Mouse (Mus musculus) MEL (cell line): Measurements from ENCODE around the gene Itpr1. TPM values are rescaled to one million over a fixed set of nuclear protein-coding genes. Genes with fewer than 3 reads are reported as not detected.

ENCODE experiments used
- DNase-seq: peaks from one replicate; pipeline ENCODE4 v3.0.0; 2011; ENCODE audit warnings: low read depth, low spot score
- H3K27ac ChIP-seq: 2 replicates; pipeline ENCODE4 v1.5.1; 2012; ENCODE audit warnings: low read depth, mild to moderate bottlenecking, control low read depth, low read length, moderate library complexity; ENCODE audit not compliant: control insufficient read depth
- H3K27me3 ChIP-seq, 2 experiments: fragments of 150-350 bp in 1 of 2; sonication (generic) in 1 of 2; 2 replicates each; pipeline ENCODE4 v1.6.1; 2012; ENCODE audit warnings: low read length in 2 of 2, mild to moderate bottlenecking in 2 of 2, improper control_type of control experiment in 1 of 2, moderate library complexity in 1 of 2; ENCODE audit not compliant: insufficient read depth in 2 of 2, control insufficient read depth in 1 of 2
- H3K36me3 ChIP-seq, 2 experiments: 2 replicates each; pipeline ENCODE4 v1.6.1; 2012 to 2014; ENCODE audit warnings: low read length in 2 of 2, improper control_type of control experiment in 1 of 2, inconsistent platforms in 1 of 2, mild to moderate bottlenecking in 1 of 2; ENCODE audit not compliant: insufficient read depth in 2 of 2, control insufficient read depth in 1 of 2
- H3K4me1 ChIP-seq, 2 experiments: fragments of 150-350 bp in 1 of 2; sonication (generic) in 1 of 2; 2 replicates each; pipeline ENCODE4 v1.6.1; 2012; ENCODE audit warnings: low read length in 2 of 2, improper control_type of control experiment in 1 of 2, mild to moderate bottlenecking in 1 of 2; ENCODE audit not compliant: insufficient read depth in 2 of 2, control insufficient read depth in 1 of 2
- H3K4me3 ChIP-seq, 2 experiments: fragments of 150-350 bp in 1 of 2; sonication (generic) in 1 of 2; 2 replicates each; pipeline ENCODE4 v1.5.1; 2012; ENCODE audit warnings: low read depth in 2 of 2, low read length in 2 of 2, mild to moderate bottlenecking in 2 of 2, moderate library complexity in 2 of 2, control low read depth in 1 of 2, improper control_type of control experiment in 1 of 2; ENCODE audit not compliant: control insufficient read depth in 1 of 2, insufficient read depth in 1 of 2
- H3K79me2 ChIP-seq: 2 replicates; pipeline ENCODE4 v1.6.1; 2012; ENCODE audit warnings: mild to moderate bottlenecking, low read length, moderate library complexity; ENCODE audit not compliant: control insufficient read depth, poor library complexity, insufficient read depth
- H3K9ac ChIP-seq: 2 replicates; pipeline ENCODE4 v1.6.1; 2012; ENCODE audit warnings: low read depth, mild to moderate bottlenecking, control low read depth, low read length, moderate library complexity; ENCODE audit not compliant: control insufficient read depth, poor library complexity, severe bottlenecking
- H3K9me3 ChIP-seq: fragments of 150-350 bp; sonication (generic); replicated peaks from 2 replicates; pipeline ENCODE4 v1.6.1; 2012; ENCODE audit warnings: mild to moderate bottlenecking, low read length, improper control_type of control experiment, moderate library complexity; ENCODE audit not compliant: insufficient read depth
- CHD1 ChIP-seq: IDR thresholded peaks from 2 replicates; pipeline ENCODE4 v1.6.1; 2012; ENCODE audit warnings: low read depth, mild to moderate bottlenecking, inconsistent platforms, low read length, improper control_type of control experiment
- EP300 ChIP-seq, 2 experiments: IDR thresholded peaks; 2 replicates each; pipeline ENCODE4 v1.6.1; 2011; ENCODE audit warnings: improper control_type of control experiment in 2 of 2, low read length in 2 of 2, low read depth in 1 of 2, mild to moderate bottlenecking in 1 of 2
- ETS1 ChIP-seq: IDR thresholded peaks from 2 replicates; pipeline ENCODE4 v1.6.1; 2012; ENCODE audit warnings: low read depth, mild to moderate bottlenecking, inconsistent platforms, low read length, improper control_type of control experiment, moderate library complexity
- GABPA ChIP-seq: IDR thresholded peaks from 2 replicates; pipeline ENCODE4 v1.6.1; 2012; ENCODE audit warnings: low read depth, mild to moderate bottlenecking, inconsistent platforms, low read length, improper control_type of control experiment, moderate library complexity
- JUND ChIP-seq: IDR thresholded peaks from 2 replicates; pipeline ENCODE4 v1.6.1; 2011; ENCODE audit warnings: low read depth, mild to moderate bottlenecking, improper control_type of control experiment, low read length
- KAT2A ChIP-seq: conservative IDR thresholded peaks from 2 replicates; pipeline ENCODE4 v1.6.1; 2012; ENCODE audit warnings: low read depth, low read length, improper control_type of control experiment, inconsistent platforms
- MAFK ChIP-seq: IDR thresholded peaks from 2 replicates; pipeline ENCODE4 v1.6.1; 2011; ENCODE audit warnings: low read depth, mild to moderate bottlenecking, low read length, improper control_type of control experiment, borderline replicate concordance
- MAX ChIP-seq: IDR thresholded peaks from 2 replicates; pipeline ENCODE4 v1.6.1; 2011; ENCODE audit warnings: low read length, improper control_type of control experiment
- MAZ ChIP-seq: IDR thresholded peaks from 2 replicates; pipeline ENCODE4 v1.6.1; 2012; ENCODE audit warnings: low read depth, mild to moderate bottlenecking, inconsistent platforms, low read length, improper control_type of control experiment
- MEF2A ChIP-seq: IDR thresholded peaks from 2 replicates; pipeline ENCODE4 v1.6.1; 2014; ENCODE audit warnings: low read depth, mild to moderate bottlenecking, inconsistent platforms, low read length, improper control_type of control experiment; ENCODE audit not compliant: poor library complexity, insufficient replicate concordance, severe bottlenecking; ENCODE audit errors: extremely low read depth
- MXI1 ChIP-seq: IDR thresholded peaks from 2 replicates; pipeline ENCODE4 v1.6.1; 2011; ENCODE audit warnings: mild to moderate bottlenecking, low read depth, low read length, improper control_type of control experiment
- MYB ChIP-seq: IDR thresholded peaks from 2 replicates; pipeline ENCODE4 v1.6.1; 2011; ENCODE audit warnings: mild to moderate bottlenecking, low read depth, low read length, improper control_type of control experiment
- MYC ChIP-seq: IDR thresholded peaks from 2 replicates; pipeline ENCODE4 v1.6.1; 2011; ENCODE audit warnings: low read depth, mild to moderate bottlenecking, low read length, improper control_type of control experiment, moderate library complexity
- NRF1 ChIP-seq: IDR thresholded peaks from 2 replicates; pipeline ENCODE4 v1.6.1; 2014; ENCODE audit warnings: low read depth, mild to moderate bottlenecking, inconsistent platforms, low read length, improper control_type of control experiment, moderate library complexity; ENCODE audit not compliant: poor library complexity, insufficient read depth, severe bottlenecking
- POLR2A ChIP-seq, 2 experiments: IDR thresholded peaks; 2 replicates each; pipeline ENCODE4 v1.6.1; 2011 to 2012; ENCODE audit warnings: low read length in 2 of 2, mild to moderate bottlenecking in 2 of 2, control low read depth in 1 of 2, improper control_type of control experiment in 1 of 2, low read depth in 1 of 2, moderate library complexity in 1 of 2; ENCODE audit not compliant: control insufficient read depth in 1 of 2, insufficient read depth in 1 of 2, poor library complexity in 1 of 2
- POLR2AphosphoS5 ChIP-seq: IDR thresholded peaks from 2 replicates; pipeline ENCODE4 v1.6.1; 2012; ENCODE audit warnings: low read depth, borderline replicate concordance, mild to moderate bottlenecking, inconsistent platforms, low read length, moderate library complexity, mixed read lengths
- RCOR1 ChIP-seq: IDR thresholded peaks from 2 replicates; pipeline ENCODE4 v1.6.1; 2012; ENCODE audit warnings: low read depth, mild to moderate bottlenecking, inconsistent platforms, low read length, improper control_type of control experiment
- TBP ChIP-seq: IDR thresholded peaks from 2 replicates; pipeline ENCODE4 v1.8.0; 2011; ENCODE audit warnings: low read depth, low read length, improper control_type of control experiment
- TCF12 ChIP-seq: IDR thresholded peaks from 2 replicates; pipeline ENCODE4 v1.6.1; 2014; ENCODE audit warnings: low read depth, mild to moderate bottlenecking, inconsistent platforms, low read length, improper control_type of control experiment, moderate library complexity
- UBTF ChIP-seq: IDR thresholded peaks from 2 replicates; pipeline ENCODE4 v1.6.1; 2012; ENCODE audit warnings: low read depth, mild to moderate bottlenecking, inconsistent platforms, low read length, improper control_type of control experiment, moderate library complexity, borderline replicate concordance; ENCODE audit not compliant: insufficient read depth
- USF1 ChIP-seq: IDR thresholded peaks from 2 replicates; pipeline ENCODE4 v1.6.1; 2014; ENCODE audit warnings: low read depth, mild to moderate bottlenecking, inconsistent platforms, low read length, improper control_type of control experiment, moderate library complexity
- ZC3H11A ChIP-seq: IDR thresholded peaks from 2 replicates; pipeline ENCODE4 v1.6.1; 2012; ENCODE audit warnings: low read depth, mild to moderate bottlenecking, inconsistent platforms, low read length, improper control_type of control experiment
- ZKSCAN1 ChIP-seq: IDR thresholded peaks from 2 replicates; pipeline ENCODE4 v1.6.1; 2012; ENCODE audit warnings: low read depth, mild to moderate bottlenecking, inconsistent platforms, low read length, improper control_type of control experiment, moderate library complexity
- ZMIZ1 ChIP-seq: IDR thresholded peaks from 2 replicates; pipeline ENCODE4 v1.6.1; 2012; ENCODE audit warnings: low read depth, mild to moderate bottlenecking, inconsistent platforms, low read length, improper control_type of control experiment, moderate library complexity
- ZNF384 ChIP-seq: IDR thresholded peaks from 2 replicates; pipeline ENCODE4 v1.6.1; 2012; ENCODE audit warnings: low read depth, mild to moderate bottlenecking, inconsistent platforms, low read length, improper control_type of control experiment
- polyA plus RNA-seq, 2 experiments: library from polyadenylated mRNA; stranded (reverse) in 1 of 2; unstranded in 1 of 2; fragments of >175 nt in 1 of 2; fragments of >200 nt in 1 of 2; gene quantifications; 2 replicates each; pipeline versions ENCODE4 v1.2.1 to v1.2.4; 2012; ENCODE audit warnings: low replicate concordance in 2 of 2, low read depth in 1 of 2; ENCODE audit not compliant: insufficient read length in 2 of 2, insufficient read depth in 1 of 2, missing spikeins in 1 of 2
- total RNA-seq: library from RNA; depleted of rRNA; stranded (reverse); fragments of 300-350 nt; gene quantifications from 2 replicates; pipeline ENCODE4 v1.2.3, GENCODE M21; 2012

Gene Itpr1
- total and polyA plus RNA-seq, 3 experiments, result 15.6 to 19.0 TPM; not detected in 1

- Histone ChIP-seq H3K79me2 (no peaks in the 10 kb centered on the region), H3K27ac (no peak overlapping the region)
- DNase-seq, result no peak
- TF ChIP-seq ZC3H11A (no peak), EP300 (IDR thresholded peaks at IDR 0.05; ENCODE audit: low read depth in 1 of 2, low read length in 2 of 2) (no peak), POLR2A (IDR thresholded peaks at IDR 0.05; ENCODE audit: control insufficient read depth in 1 of 2, insufficient read depth in 1 of 2, low read depth in 1 of 2, low read length in 2 of 2, poor library complexity in 1 of 2) (no peak), CHD1 (no peak), ZKSCAN1 (no peak), MAZ (no peak)
- TF ChIP-seq, all 39 proteins: peak for 0
- no peaks in the 10 kb centered on the region for H3K27me3 ChIP-seq
- H3K4me1 ChIP-seq, result peaks cover 0 to 4% of the 10 kb centered on the region in 2 experiments; a peak in 1 of 4 replicates
- H3K36me3 ChIP-seq, result peaks cover 0 to 2% of the 10 kb centered on the region in 2 experiments; a peak in 2 of 4 replicates
- no peaks in the 10 kb centered on the region for H3K9me3 ChIP-seq
- no peak overlapping the region for H3K4me3 ChIP-seq
- no peak overlapping the region for H3K9ac ChIP-seq
Observed at GRCm38 (mm10) chr6:108327561-108327960, 114.7 kb downstream of the Itpr1 start.

- Histone ChIP-seq H3K4me3 (no peak overlapping the region), H3K9me3 (no peaks in the 10 kb centered on the region), H3K27ac (no peak overlapping the region), H3K4me1 (peaks cover 0 to 4% of the 10 kb centered on the region in 2 experiments; a peak in 1 of 4 replicates), H3K79me2 (no peaks in the 10 kb centered on the region)
- no peak for DNase-seq
- TF ChIP-seq TCF12, result no peak
- TF ChIP-seq RCOR1, result no peak
- TF ChIP-seq JUND, result no peak
- TF ChIP-seq MYC, result no peak
- no peak for TF ChIP-seq ZMIZ1
- TF ChIP-seq USF1, result no peak
- TF ChIP-seq GABPA, result no peak
- no peak for TF ChIP-seq EP300 (IDR thresholded peaks at IDR 0.05; ENCODE audit: low read depth in 1 of 2, low read length in 2 of 2)
- TF ChIP-seq MAX, result no peak
- no peak for TF ChIP-seq KAT2A
- no peak for TF ChIP-seq TBP
- TF ChIP-seq ZNF384, result no peak
- no peak for TF ChIP-seq NRF1
- no peak for TF ChIP-seq ETS1
- no peak for TF ChIP-seq POLR2AphosphoS5
- no peak for TF ChIP-seq MYB
- TF ChIP-seq UBTF, result no peak
- TF ChIP-seq MAFK, result no peak
- no peak for TF ChIP-seq MXI1
- TF ChIP-seq MEF2A, result no peak
- TF ChIP-seq, all 39 proteins: peak for 0
- peaks cover 0 to 2% of the 10 kb centered on the region in 2 experiments; a peak in 2 of 4 replicates for H3K36me3 ChIP-seq
- no peak overlapping the region for H3K9ac ChIP-seq
- no peaks in the 10 kb centered on the region for H3K27me3 ChIP-seq
Observed at GRCm38 (mm10) chr6:108328296-108328695, 115.4 kb downstream of the Itpr1 start.
